Mouse (Mus musculus) limb, embryonic 13.5 days (tissue): ENCODE measurements around the gene Prr9. TPM values are rescaled to one million over a fixed set of nuclear protein-coding genes. Genes with fewer than 3 reads are reported as not detected.

Experiments used
- ATAC-seq: fragments of 200-750 bp; cut with Nextera tagmentation; 2 replicates; pipeline ENCODE4 v1.8.0; 2017; ENCODE audit warnings: low read depth, moderate number of reproducible peaks, moderate TSS enrichment; ENCODE audit not compliant: low FRiP score
- H3K27ac ChIP-seq: fragments of 300-500 bp; sonication (generic); 2 replicates; pipeline ENCODE4 v1.5.1; 2015; ENCODE audit warnings: inconsistent platforms, mild to moderate bottlenecking, moderate library complexity
- H3K27me3 ChIP-seq: fragments of 300-500 bp; sonication (generic); 2 replicates; pipeline ENCODE4 v1.6.1; 2015; ENCODE audit warnings: mild to moderate bottlenecking, inconsistent platforms
- H3K36me3 ChIP-seq: fragments of 300-500 bp; sonication (generic); 2 replicates; pipeline ENCODE4 v1.6.1; 2015; ENCODE audit warnings: inconsistent platforms, mild to moderate bottlenecking, moderate library complexity
- H3K4me1 ChIP-seq: fragments of 300-500 bp; sonication (generic); 2 replicates; pipeline ENCODE4 v1.6.1; 2015; ENCODE audit warnings: inconsistent platforms
- H3K4me2 ChIP-seq: fragments of 300-500 bp; sonication (generic); replicated peaks from 2 replicates; pipeline ENCODE4 v1.6.1; 2015; ENCODE audit warnings: inconsistent platforms, mild to moderate bottlenecking, moderate library complexity
- H3K4me3 ChIP-seq: fragments of 300-500 bp; sonication (generic); 2 replicates; pipeline ENCODE4 v1.5.1; 2015; ENCODE audit warnings: moderate library complexity, mild to moderate bottlenecking, inconsistent platforms
- H3K9ac ChIP-seq: fragments of 300-500 bp; sonication (generic); 2 replicates; pipeline ENCODE4 v1.6.1; 2015; ENCODE audit warnings: mild to moderate bottlenecking, inconsistent platforms
- H3K9me3 ChIP-seq: fragments of 300-500 bp; sonication (generic); 2 replicates; pipeline ENCODE4 v1.6.1; 2016; ENCODE audit warnings: inconsistent platforms
- WGBS: fragments of 180-500 bp; shearing (Covaris S2); methylation state at CpG from one replicate; pipeline ENCODE4 v1.1.7; 2015; 5-methylcytosine and 5-hydroxymethylcytosine counted together
- polyA plus RNA-seq: library from polyadenylated mRNA; unstranded; fragments of >200 nt; fragmentation: Nextera tagmentation; extraction: Ambion mirVana; gene quantifications from 2 replicates; pipeline ENCODE4 v1.2.1, GENCODE M21; 2015

Gene Prr9
- polyA plus RNA-seq, 1 experiment from 2014 or later: not detected

- Histone ChIP-seq H3K9me3 (no peaks in the 10 kb centered on the region), H3K4me2 (peak overlapping the region; percentile 83), H3K27me3 (peaks cover 33% of the 10 kb centered on the region), H3K4me3 (peak overlapping the region; percentile 71), H3K4me1 (peaks cover 6% of the 10 kb centered on the region; the same call in 1 of the 2 replicates), H3K27ac (peak overlapping the region; percentile 85), H3K9ac (peak overlapping the region; percentile 78), H3K36me3 (no peaks in the 10 kb centered on the region)
- ATAC-seq: peak; percentile 73
- WGBS: under 1% methylated on average over 53 of the region's 76 CpGs
Measured at GRCm38 (mm10) chr3:92081285-92081931, 42.3 kb downstream of the Prr9 start.

DNA sequence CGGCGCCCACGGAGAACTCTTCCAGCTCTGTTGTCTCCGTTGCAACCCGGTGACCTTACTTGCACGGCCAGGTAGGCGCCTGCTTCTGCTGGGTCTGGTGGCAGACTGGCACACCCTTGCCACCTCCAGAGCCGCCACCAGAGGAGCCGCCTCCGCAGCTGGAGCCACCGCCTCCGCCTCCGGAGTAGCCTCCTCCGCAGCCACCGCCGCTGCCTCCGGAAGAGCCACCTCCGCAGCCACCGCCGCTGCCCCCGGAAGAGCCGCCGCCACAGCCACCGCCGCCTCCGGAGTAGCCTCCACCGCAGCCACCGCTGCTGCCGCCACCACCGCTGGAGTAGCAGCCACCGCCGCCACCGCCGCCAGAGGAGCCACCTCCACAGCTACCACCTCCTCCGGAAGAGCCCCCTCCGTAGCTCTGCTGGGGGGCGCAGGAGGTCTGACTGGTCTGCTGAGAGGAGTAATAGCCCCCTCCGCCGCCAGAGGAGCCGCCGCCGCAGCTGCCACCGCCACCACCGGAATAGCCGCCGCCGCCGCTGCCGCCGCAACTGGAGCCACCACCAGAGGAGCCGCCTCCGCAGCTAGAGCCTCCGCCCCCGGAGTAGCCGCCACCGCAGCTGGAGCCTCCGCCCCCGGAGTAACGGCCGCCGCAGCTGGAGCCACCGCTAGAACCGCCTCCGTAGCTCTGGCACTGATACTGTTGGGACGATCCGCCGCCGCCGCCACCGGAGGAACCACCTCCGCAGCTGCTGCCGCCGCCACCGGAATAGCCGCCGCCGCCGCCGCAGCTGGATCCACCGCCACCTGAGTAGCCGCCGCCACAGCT lies 43.1 kb downstream of the Prr9 start:
- peak; percentile 81 for ATAC-seq
- peaks cover 33% of the 10 kb centered on the region for H3K27me3 ChIP-seq
- no peaks in the 10 kb centered on the region for H3K9me3 ChIP-seq
- peak overlapping the region; percentile 83 for H3K4me2 ChIP-seq
- H3K4me1 ChIP-seq: peaks cover 6% of the 10 kb centered on the region; the same call in 1 of the 2 replicates
- no peaks in the 10 kb centered on the region for H3K36me3 ChIP-seq
- under 1% methylated on average over 60 of the region's 82 CpGs for WGBS
- peak overlapping the region; percentile 85 for H3K27ac ChIP-seq
- H3K9ac ChIP-seq: peak overlapping the region; percentile 78
- H3K4me3 ChIP-seq: peak overlapping the region; percentile 71

Other genes with a start within 250 kb of the Prr9 start
- 0.13 and 0.23 TPM in 2 replicates for gene Pglyrp3, start 109.4 kb downstream of the Prr9 start, polyA plus RNA-seq
- 3.6 and 3.7 TPM in 2 replicates for gene Lor, start 40.8 kb downstream of the Prr9 start, polyA plus RNA-seq
- not detected in 2 replicates for gene Lelp1, start 18.8 kb upstream of the Prr9 start, polyA plus RNA-seq
- 0.14 and 0.15 TPM in 2 replicates for gene Sprr2a1, start 91.9 kb upstream of the Prr9 start, polyA plus RNA-seq
- gene Sprr2a2, start 92.0 kb upstream of the Prr9 start, polyA plus RNA-seq: 4.4 and 5.1 TPM in 2 replicates
- 0.34 TPM in 1 of 2 replicates, not detected in the other for gene Sprr2a3, start 161.5 kb upstream of the Prr9 start, polyA plus RNA-seq
- not detected in 2 replicates for gene Sprr2b, start 192.7 kb upstream of the Prr9 start, polyA plus RNA-seq
- not detected in 2 replicates for gene Sprr2d, start 215.2 kb upstream of the Prr9 start, polyA plus RNA-seq
- gene Sprr2e, start 228.2 kb upstream of the Prr9 start, polyA plus RNA-seq: not detected in 2 replicates
- gene Sprr2f, start 241.2 kb upstream of the Prr9 start, polyA plus RNA-seq: not detected in 2 replicates